Mouse (Mus musculus) E14TG2a.4 (cell line): ENCODE measurements around the gene Stxbp4.

ENCODE experiments used
- H3K27me3 ChIP-seq: 2 replicates; pipeline ENCODE4 v1.6.1; 2014; ENCODE audit warnings: low read length, control low read depth; ENCODE audit not compliant: insufficient read depth
- H3K36me3 ChIP-seq: 2 replicates; pipeline ENCODE4 v1.6.1; 2014; ENCODE audit warnings: low read length, control low read depth; ENCODE audit not compliant: insufficient read depth
- H3K4me1 ChIP-seq: replicated peaks from 2 replicates; pipeline ENCODE4 v1.6.1; 2014; ENCODE audit warnings: low read depth, low read length, control low read depth
- H3K4me3 ChIP-seq: replicated peaks from 2 replicates; pipeline ENCODE4 v1.5.1; 2014; ENCODE audit warnings: mild to moderate bottlenecking, low read length
- H3K9me3 ChIP-seq: 2 replicates; pipeline ENCODE4 v1.6.1; 2014; ENCODE audit warnings: low read length, control low read depth
- CTCF ChIP-seq: conservative IDR thresholded peaks from 2 replicates; pipeline ENCODE4 v1.5.1; 2014; ENCODE audit warnings: low read length
- NANOG ChIP-seq: IDR thresholded peaks from 2 replicates; pipeline ENCODE4 v1.6.1; 2014; ENCODE audit warnings: borderline replicate concordance, low read length, mixed read lengths
- POU5F1 ChIP-seq: IDR thresholded peaks from 2 replicates; pipeline ENCODE4 v1.6.1; 2014; ENCODE audit warnings: low read length, borderline replicate concordance

Stxbp4 gene

DNA sequence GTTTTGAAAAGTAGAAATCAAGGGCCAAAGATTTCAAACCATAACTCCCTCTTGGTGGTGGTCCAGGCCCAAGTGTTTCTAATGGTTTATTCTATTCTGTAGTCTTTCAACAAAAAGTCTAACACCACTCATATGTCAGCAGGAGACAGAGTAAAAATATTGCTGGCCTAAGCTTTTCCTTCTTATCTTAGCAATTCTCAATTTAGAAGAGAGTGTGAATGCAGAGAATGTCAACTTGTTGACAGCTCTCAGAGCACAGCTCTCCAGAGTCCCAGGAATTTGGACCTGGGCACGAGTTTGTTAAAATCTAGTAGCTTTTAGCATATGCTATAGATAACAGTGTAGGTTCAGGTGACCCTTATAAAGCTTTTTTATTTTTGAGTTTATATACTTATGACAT, 120.1 kb downstream of the Stxbp4 start:
- no peaks in the 10 kb centered on the region for H3K9me3 ChIP-seq
- H3K27me3 ChIP-seq = no peaks in the 10 kb centered on the region
- H3K4me1 ChIP-seq = 0 out of 2 replicates have a peak, but pooled peaks cover 2% of the 10 kb centered on the region
- H3K36me3 ChIP-seq = peaks cover 2% of the 10 kb centered on the region; the same call in 1 of the 2 replicates
- TF ChIP-seq NANOG (no peak), CTCF (no peak), POU5F1 (no peak)
- no peak overlapping the region for H3K4me3 ChIP-seq

- H3K36me3 ChIP-seq = no peaks in the 10 kb centered on the region
- TF ChIP-seq CTCF (no peak), POU5F1 (no peak), NANOG (no peak)
- H3K27me3 ChIP-seq = no peaks in the 10 kb centered on the region
- H3K9me3 ChIP-seq = peaks cover 15% of the 10 kb centered on the region
- H3K4me3 ChIP-seq = no peak overlapping the region
- H3K4me1 ChIP-seq = no peaks in the 10 kb centered on the region
Measured at GRCm38 (mm10) chr11:90512538-90513219, 125.2 kb downstream of the Stxbp4 start.

DNA sequence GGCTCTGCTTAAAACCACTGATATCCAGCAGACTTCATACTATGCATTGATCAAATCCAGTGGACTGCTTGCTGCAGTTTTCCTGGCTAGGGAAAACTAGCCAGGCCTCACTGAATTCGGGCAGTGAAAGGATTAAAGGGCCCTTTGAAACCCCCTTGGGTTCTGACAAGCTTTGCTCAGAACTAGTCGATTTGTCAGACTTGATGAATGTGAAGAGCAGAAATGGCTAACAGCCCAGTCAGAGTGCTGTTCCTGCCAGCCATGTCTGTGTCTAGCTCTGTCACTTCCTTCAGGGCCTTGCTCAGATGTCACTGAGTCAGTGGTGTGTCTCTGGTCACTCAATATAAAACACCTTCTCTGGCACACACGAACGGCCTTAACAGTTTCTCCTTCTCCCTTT, 136.0 kb downstream of the Stxbp4 start:
- Histone ChIP-seq H3K4me1 (no peaks in the 10 kb centered on the region), H3K36me3 (no peaks in the 10 kb centered on the region; the same call in 1 of the 2 replicates)
- TF ChIP-seq CTCF (no peak), POU5F1 (no peak), NANOG (no peak)

GRCm38 (mm10) chr11:90499918-90500317, 138.0 kb downstream of the Stxbp4 start:
- Histone ChIP-seq H3K27me3 (no peaks in the 10 kb centered on the region), H3K9me3 (no peaks in the 10 kb centered on the region), H3K36me3 (no peaks in the 10 kb centered on the region), H3K4me1 (no peaks in the 10 kb centered on the region), H3K4me3 (no peak overlapping the region)
- TF ChIP-seq NANOG (no peak), POU5F1 (no peak), CTCF (no peak)

More for the DNA sequence above, 136.0 kb downstream of the Stxbp4 start:
- Histone ChIP-seq H3K4me3 (no peak overlapping the region), H3K27me3 (no peaks in the 10 kb centered on the region), H3K9me3 (peaks cover 10% of the 10 kb centered on the region)

DNA sequence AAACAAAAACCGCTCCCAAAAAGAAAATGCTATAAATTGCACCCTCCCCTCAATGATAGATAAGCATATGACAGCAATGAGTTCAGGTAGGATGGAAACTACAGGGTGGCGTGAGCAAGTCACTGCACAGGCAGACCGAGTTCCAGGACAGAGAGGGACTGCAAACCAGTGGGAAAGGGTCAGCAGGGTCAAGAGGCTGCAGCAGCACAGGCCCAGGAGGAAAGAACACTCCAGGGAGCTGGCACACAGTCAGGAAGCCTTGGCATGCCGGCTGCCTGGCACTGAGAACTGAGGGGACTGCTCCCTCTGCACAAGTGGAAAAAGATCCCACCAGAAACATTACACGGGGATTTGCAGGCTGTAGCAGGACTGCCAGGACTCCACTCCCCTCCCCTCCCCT, 139.4 kb downstream of the Stxbp4 start:
- Histone ChIP-seq H3K4me3 (no peak overlapping the region), H3K27me3 (no peaks in the 10 kb centered on the region), H3K4me1 (no peaks in the 10 kb centered on the region), H3K9me3 (no peaks in the 10 kb centered on the region), H3K36me3 (no peaks in the 10 kb centered on the region)
- TF ChIP-seq POU5F1 (no peak), CTCF (no peak), NANOG (no peak)

DNA sequence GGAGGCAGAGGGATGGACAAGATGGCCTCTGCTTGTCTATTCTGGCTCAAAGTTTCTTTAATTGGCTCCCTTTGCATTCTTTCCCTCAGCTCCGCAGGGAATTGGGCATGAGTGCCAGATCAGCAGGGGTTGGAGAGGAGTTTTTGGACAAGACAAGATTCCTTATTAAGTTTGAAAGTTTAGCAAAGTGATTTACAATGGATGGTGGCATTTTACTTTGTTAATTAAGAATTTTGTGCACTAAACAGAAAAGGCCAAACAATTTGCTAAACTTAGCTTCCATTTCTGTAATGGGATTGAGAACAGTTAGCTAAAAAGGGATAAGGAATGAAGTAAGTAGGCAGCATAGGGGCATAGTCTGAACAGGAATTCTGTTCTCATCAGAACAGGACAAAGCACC, 142.9 kb downstream of the Stxbp4 start:
- H3K36me3 ChIP-seq = no peaks in the 10 kb centered on the region
- no peak for TF ChIP-seq CTCF
- TF ChIP-seq NANOG = no peak
- no peak for TF ChIP-seq POU5F1
- H3K4me3 ChIP-seq = no peak overlapping the region
- H3K4me1 ChIP-seq = no peaks in the 10 kb centered on the region
- no peaks in the 10 kb centered on the region for H3K9me3 ChIP-seq
- no peaks in the 10 kb centered on the region for H3K27me3 ChIP-seq

DNA sequence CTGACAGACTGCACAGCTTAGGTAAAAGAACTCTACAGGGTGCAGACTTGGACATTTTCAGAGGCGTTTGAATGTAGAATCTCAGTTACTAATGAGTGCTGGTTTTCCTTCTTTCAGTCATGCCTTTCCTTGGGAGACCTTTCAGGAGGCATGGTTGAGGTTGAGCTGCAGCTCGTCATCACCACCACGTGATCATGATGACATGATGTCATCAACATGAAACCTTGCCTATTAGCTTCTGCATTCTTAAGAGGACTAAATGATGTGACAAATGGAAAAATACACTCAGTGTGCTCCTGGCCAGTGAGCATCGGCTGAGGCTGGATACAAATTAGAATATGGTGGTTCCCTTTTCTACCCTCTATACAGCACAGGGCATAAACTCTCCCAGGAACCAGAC, 145.4 kb downstream of the Stxbp4 start:
- no peak for TF ChIP-seq NANOG
- Histone ChIP-seq H3K4me3 (no peak overlapping the region), H3K9me3 (no peaks in the 10 kb centered on the region), H3K27me3 (no peaks in the 10 kb centered on the region), H3K36me3 (no peaks in the 10 kb centered on the region), H3K4me1 (no peaks in the 10 kb centered on the region)

- Histone ChIP-seq H3K4me1 (no peaks in the 10 kb centered on the region), H3K4me3 (no peak overlapping the region), H3K36me3 (no peaks in the 10 kb centered on the region), H3K27me3 (no peaks in the 10 kb centered on the region), H3K9me3 (no peaks in the 10 kb centered on the region)
- TF ChIP-seq NANOG (no peak), CTCF (no peak), POU5F1 (no peak)
Measured at GRCm38 (mm10) chr11:90489166-90489565, 148.7 kb downstream of the Stxbp4 start.

- no peaks in the 10 kb centered on the region for H3K36me3 ChIP-seq
- H3K4me1 ChIP-seq = no peaks in the 10 kb centered on the region
- TF ChIP-seq POU5F1 (no peak), NANOG (no peak), CTCF (no peak)
- H3K9me3 ChIP-seq = no peaks in the 10 kb centered on the region
- no peak overlapping the region for H3K4me3 ChIP-seq
- H3K27me3 ChIP-seq = no peaks in the 10 kb centered on the region
Measured at GRCm38 (mm10) chr11:90487686-90488085, 150.2 kb downstream of the Stxbp4 start.
